Comparison of ENCODE assay signal across 11 mouse cellular contexts in the genomic region with DNA sequence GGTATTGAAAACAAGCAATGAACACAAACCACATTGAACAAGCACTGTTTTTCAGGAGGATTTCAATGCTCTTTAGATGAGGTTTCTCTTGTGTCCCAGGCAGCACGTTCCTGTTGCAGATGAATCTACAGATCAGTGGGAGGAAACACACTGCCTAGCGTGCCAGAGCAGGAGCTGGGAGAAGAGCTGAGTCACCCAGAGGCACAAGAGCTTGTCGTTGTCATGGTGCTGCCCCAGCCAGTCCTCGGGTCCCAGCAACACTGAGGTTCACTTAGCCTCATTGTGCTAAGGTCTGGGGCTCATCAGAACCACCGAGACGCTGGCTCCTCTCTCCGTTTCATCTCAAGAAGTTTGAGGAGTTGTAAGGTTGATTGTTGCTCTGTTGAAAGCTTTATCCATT.
DNase-seq lines count a peak whose midpoint lies in the region; ATAC-seq lines count a peak whose summit lies in the region.
"Had no signal": no experiment of that assay in that cellular context is flagged by ENCODE, and none has a peak within 500 bp of the region (broad histone marks: within the 10 kb centered on the region; RNA-seq: fewer than 3 reads in every experiment).

No protein-coding gene starts in this region.

- no peak overlapping the region for H3K9ac ChIP-seq in hindbrain, embryonic 11.5 days (ENCODE audit: low read depth, low read length)
- H3K9ac ChIP-seq in hindbrain, embryonic 12.5 days, result no peak overlapping the region
- no peak overlapping the region for H3K9ac ChIP-seq in embryonic facial prominence, embryonic 15.5 days

- H3K4me2 ChIP-seq in hindbrain, embryonic 11.5 days (replicated peaks; ENCODE audit: low read depth, low read length), result no peak overlapping the region
- no peak overlapping the region for H3K4me2 ChIP-seq in hindbrain, embryonic 12.5 days (replicated peaks)
- H3K4me2 ChIP-seq in embryonic facial prominence, embryonic 15.5 days (replicated peaks), result no peak overlapping the region

- H3K4me3 ChIP-seq in hindbrain, embryonic 11.5 days (ENCODE audit: low read depth, low read length), result no peak overlapping the region
- no peak overlapping the region for H3K4me3 ChIP-seq in hindbrain, embryonic 12.5 days
- no peak overlapping the region for H3K4me3 ChIP-seq in embryonic facial prominence, embryonic 15.5 days (replicated peaks)

- 36% methylated on average over 7 of the region's 7 CpGs for WGBS in hindbrain, embryonic 11.5 days
- 29% methylated on average over 7 of the region's 7 CpGs for WGBS in hindbrain, embryonic 12.5 days
- WGBS in embryonic facial prominence, embryonic 15.5 days, result 18% methylated on average over 7 of the region's 7 CpGs

- no peaks in the 10 kb centered on the region for H3K27me3 ChIP-seq in hindbrain, embryonic 11.5 days (ENCODE audit: control insufficient read depth, insufficient read depth, low read length)
- H3K27me3 ChIP-seq in hindbrain, embryonic 12.5 days, result no peaks in the 10 kb centered on the region
- H3K27me3 ChIP-seq in embryonic facial prominence, embryonic 15.5 days, result no peaks in the 10 kb centered on the region

- no peaks in the 10 kb centered on the region for H3K9me3 ChIP-seq in hindbrain, embryonic 11.5 days (ENCODE audit: control insufficient read depth, low read length)
- H3K9me3 ChIP-seq in hindbrain, embryonic 12.5 days (replicated peaks), result no peaks in the 10 kb centered on the region
- H3K9me3 ChIP-seq in embryonic facial prominence, embryonic 15.5 days (replicated peaks), result no peaks in the 10 kb centered on the region

- ATAC-seq in hindbrain, embryonic 11.5 days (ENCODE audit: low FRiP score), result no peak
- ATAC-seq in hindbrain, embryonic 12.5 days (ENCODE audit: low FRiP score), result no peak
- ATAC-seq in embryonic facial prominence, embryonic 15.5 days (ENCODE audit: insufficient number of reproducible peaks, low FRiP score, low TSS enrichment, low read depth), result no peak
- ATAC-seq in CD4-positive, CD25-positive, alpha-beta regulatory T cell, adult 4 months, result no peak

- peak; percentile 30 for DNase-seq in hindbrain, embryonic 11.5 days (ENCODE audit: low spot score)
- DNase-seq in urinary bladder, postnatal 14 days (ENCODE audit: low spot score), result peak; percentile 14
- DNase-seq in urinary bladder, adult 2 months (ENCODE audit: low spot score), result no peak
- DNase-seq in telencephalon, adult 2 months (ENCODE audit: low read depth, low spot score), result peak; percentile 85
- DNase-seq in gastrocnemius, adult 8-10 months (ENCODE audit: low spot score in 2 of 2), result no peak
- DNase-seq: thymus, postnatal 14 days had no signal

- H3K36me3 ChIP-seq in hindbrain, embryonic 11.5 days (ENCODE audit: control insufficient read depth, insufficient read depth, low read length), result no peaks in the 10 kb centered on the region
- H3K36me3 ChIP-seq in hindbrain, embryonic 12.5 days, result no peaks in the 10 kb centered on the region
- no peaks in the 10 kb centered on the region for H3K36me3 ChIP-seq in embryonic facial prominence, embryonic 15.5 days
- H3K36me3 ChIP-seq: G1E had no signal

- H3K27ac ChIP-seq in hindbrain, embryonic 11.5 days (ENCODE audit: low read depth, low read length), result no peak overlapping the region
- no peak overlapping the region for H3K27ac ChIP-seq in hindbrain, embryonic 12.5 days
- peak overlapping the region; percentile 49 for H3K27ac ChIP-seq in embryonic facial prominence, embryonic 15.5 days (replicated peaks)
- H3K27ac ChIP-seq: macrophage had no signal

- H3K4me1 ChIP-seq in hindbrain, embryonic 11.5 days (replicated peaks; ENCODE audit: control insufficient read depth, insufficient read depth, low read length), result no peaks in the 10 kb centered on the region
- H3K4me1 ChIP-seq in hindbrain, embryonic 12.5 days, result peaks cover 3% of the 10 kb centered on the region; the same call in 1 of the 2 replicates
- H3K4me1 ChIP-seq in embryonic facial prominence, embryonic 15.5 days, result peaks cover 22% of the 10 kb centered on the region

Comparison
In these comparisons a context has a peak if more than half of its experiments do, and no peak if none do; other contexts are left out.
1. DNase-seq: peak in hindbrain, embryonic 11.5 days (single experiment), urinary bladder, postnatal 14 days (single experiment) and telencephalon, adult 2 months (single experiment); none in urinary bladder, adult 2 months (single experiment) and gastrocnemius, adult 8-10 months (0 of 2).